Mouse (Mus musculus) neural tube, embryonic 10.5 days (tissue): ENCODE measurements around the gene Adamts16.

Source experiments
- DNase-seq: peaks from one replicate; pipeline ENCODE4 v3.0.0-alpha.2; 2017; ENCODE audit warnings: low spot score; ENCODE audit errors: extremely low spot score

The Adamts16 gene

DNA sequence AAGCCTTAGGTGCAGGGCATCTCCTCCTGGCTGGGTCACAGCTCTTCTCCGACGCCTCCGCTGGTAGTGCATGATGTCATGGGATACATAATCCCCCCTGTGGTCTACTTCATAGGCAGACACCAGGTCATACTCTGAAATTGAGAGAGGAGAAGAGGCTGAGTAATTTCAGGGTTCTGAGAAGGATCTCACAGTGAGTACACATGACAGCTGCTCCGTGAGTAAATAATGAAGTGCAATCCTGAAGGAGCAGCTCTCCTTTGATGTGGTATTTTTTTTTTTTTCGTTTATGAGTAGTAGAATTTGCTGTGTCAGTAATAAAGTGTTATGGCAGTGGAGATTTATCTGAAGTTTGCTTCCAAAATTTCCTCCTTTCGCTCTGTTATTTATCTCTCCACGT is 5.4 kb downstream of the Adamts16 start:
- DNase-seq = no peak

GRCm38 (mm10) chr13:70832593-70833138 is 8.9 kb downstream of the Adamts16 start:
- no peak for DNase-seq

DNA sequence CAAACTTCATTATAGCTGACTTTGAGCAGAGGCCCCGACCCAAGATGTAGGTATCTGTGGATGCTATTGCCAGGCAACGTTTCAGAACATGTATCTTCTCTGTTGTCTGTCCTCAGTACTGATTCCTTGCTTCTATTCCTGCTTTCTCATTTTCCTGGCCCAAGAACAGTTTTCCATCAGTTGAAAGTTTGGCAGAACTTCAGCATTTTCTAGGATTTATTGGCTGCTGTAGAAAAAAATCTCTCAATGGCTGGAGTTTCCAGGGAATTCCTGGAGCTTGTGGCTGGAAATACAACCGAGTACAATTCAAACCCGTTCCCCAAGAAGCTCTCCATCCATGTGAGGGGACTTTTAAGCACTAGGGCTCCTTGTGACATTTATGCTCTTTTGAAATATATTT is 10.6 kb downstream of the Adamts16 start:
- no peak for DNase-seq

DNA sequence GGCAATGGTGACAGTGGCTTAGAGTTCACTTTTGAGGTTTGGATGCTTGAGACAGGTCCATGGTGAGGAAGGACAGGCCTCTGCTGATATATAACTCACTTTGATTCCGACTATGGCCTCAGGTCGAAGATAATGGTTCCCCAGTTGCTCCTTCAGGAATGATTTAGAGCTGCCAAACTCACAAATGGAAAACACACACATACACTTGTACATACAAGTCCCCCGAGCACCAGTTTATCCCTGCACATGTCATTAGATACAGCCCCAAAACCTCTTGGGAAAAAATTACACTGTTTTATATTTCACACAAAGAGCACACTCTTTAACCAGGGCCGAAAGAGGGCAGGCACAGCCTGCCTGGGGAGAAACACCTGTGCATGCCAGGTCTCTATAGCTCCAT is 14.1 kb downstream of the Adamts16 start:
- DNase-seq = no peak

GRCm38 (mm10) chr13:70825265-70825664 is 16.3 kb downstream of the Adamts16 start:
- no peak for DNase-seq

DNA sequence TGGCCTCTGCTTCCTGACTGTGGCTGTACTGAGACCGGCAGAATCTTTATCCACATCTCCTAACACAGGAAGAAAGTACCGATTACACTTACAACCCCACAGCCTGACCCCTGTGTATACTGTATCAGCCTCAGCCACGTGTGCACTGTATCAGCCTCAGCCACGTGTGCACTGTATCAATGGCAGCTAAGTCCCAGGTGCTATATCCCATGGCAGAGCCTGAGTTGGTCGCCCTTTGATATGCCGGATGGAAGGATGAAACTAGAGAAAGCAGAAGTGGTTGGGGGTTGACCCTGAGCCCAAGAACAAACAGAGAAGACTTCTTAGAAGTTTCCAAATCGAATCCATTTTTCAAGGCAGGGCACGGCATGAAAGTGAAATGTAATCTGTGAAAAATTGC is 17.9 kb downstream of the Adamts16 start:
- DNase-seq = no peak

DNA sequence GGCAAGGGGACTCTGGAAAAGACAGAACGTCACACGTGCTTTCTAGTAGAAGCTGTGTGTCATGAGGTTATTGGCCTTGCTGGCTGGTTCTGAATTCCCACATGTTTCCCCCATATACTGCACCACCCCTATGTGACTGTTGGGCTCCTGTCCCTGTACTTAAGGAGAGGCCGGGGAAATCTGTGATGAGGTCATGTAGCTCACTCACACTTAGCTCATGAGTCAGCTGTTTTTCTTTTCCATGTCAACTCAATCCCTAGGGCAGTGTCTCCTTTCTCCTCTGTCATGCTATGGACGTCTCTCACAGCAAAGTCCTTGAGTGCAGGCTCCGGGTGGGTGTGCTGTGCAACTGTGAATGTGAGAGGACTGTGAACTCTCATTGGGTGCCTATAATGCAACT is 22.6 kb downstream of the Adamts16 start:
- DNase-seq = no peak

- no peak for DNase-seq
These were observed 27.2 kb downstream of the Adamts16 start for GRCm38 (mm10) chr13:70814423-70814822.

- DNase-seq = no peak
These were observed 36.1 kb downstream of the Adamts16 start for GRCm38 (mm10) chr13:70805506-70805905.

- DNase-seq = no peak
These were observed 38.8 kb downstream of the Adamts16 start for GRCm38 (mm10) chr13:70802849-70803248.

DNA sequence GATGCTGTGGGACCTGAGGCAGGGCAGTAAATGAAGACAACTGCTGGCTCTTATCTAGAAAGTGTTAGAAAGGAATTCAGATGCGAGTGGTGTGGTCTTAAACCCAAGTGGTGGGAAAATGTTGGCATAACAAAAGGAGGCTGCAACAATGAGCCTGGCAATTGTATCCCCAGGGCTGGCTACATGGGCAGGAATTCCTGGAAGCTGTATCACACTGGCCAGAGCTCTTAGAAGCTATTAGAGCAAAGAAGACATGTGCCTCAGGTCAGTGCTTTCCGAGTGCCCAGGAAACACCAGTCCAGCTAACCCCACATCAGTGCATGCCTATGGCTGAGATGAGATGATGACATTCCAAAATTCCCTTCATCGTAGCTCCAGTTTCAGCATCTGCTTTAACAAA is 42.3 kb downstream of the Adamts16 start:
- DNase-seq = no peak

- DNase-seq = no peak
These were observed 43.2 kb downstream of the Adamts16 start for GRCm38 (mm10) chr13:70798396-70798795.

DNA sequence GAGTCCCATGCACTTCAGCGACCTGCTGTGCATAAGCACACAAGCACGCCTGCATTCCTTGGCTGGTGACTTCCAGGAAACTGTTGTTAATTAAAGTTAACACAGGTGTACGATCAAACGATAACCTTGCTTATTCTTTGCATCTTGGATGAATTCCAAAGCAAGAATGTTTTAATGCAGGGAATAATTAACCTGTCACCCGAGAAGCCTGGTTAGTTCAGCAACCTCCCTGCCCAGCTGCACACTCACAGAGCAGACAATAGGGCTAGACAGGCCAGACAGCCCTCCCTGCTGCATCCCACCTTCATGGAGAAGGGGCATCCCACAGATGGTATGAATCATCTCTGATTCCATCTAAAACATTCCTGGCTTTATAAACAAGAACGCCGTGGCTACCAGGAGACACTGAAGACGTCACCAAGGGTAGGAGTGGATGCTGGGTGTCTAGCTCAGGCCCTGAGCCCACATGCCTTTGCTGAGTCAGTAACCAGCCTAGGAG is 47.5 kb downstream of the Adamts16 start:
- no peak for DNase-seq

- no peak for DNase-seq
These were observed 48.0 kb downstream of the Adamts16 start for GRCm38 (mm10) chr13:70793660-70794059.

GRCm38 (mm10) chr13:70792950-70793349 is 48.7 kb downstream of the Adamts16 start:
- no peak for DNase-seq

GRCm38 (mm10) chr13:70789806-70790205 is 51.8 kb downstream of the Adamts16 start:
- no peak for DNase-seq

DNA sequence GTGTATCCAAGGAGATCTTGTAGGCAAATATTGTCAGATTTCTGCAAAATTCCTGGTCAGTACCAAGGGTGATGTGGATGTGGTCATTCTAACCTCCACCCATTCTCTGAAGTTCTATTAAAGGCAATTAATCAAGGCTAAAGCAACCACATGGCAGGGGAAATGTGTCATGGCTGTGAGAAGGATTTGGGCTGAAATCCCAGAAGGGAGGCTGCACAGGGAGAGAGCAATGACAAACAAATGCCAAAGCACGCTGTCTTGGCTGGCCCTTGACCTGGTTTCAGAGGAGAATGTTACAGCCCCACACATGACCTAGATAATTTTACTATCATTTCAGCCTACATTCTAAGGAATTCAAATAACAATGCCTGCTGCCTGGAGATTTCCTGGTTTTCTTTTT is 52.6 kb downstream of the Adamts16 start:
- DNase-seq = no peak

DNA sequence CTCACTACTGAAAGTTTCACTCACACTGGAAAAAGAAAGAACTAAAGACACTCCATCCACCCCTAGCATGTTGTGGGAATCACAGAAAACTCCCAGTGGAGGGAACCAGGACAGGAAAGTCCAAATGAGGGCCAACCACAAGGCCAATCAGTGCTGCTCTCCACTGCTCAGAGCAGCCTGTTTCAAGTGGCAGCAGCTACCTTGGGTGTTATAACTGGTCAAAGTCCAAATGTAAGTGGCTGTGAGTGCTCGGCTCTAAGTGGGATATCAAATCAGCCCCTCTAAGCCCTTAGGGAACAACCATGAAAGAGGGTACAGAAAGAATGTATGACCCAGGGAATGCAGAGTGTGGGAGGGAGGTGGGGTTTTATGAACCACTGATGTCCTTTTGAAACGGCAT is 56.5 kb downstream of the Adamts16 start:
- no peak for DNase-seq

DNA sequence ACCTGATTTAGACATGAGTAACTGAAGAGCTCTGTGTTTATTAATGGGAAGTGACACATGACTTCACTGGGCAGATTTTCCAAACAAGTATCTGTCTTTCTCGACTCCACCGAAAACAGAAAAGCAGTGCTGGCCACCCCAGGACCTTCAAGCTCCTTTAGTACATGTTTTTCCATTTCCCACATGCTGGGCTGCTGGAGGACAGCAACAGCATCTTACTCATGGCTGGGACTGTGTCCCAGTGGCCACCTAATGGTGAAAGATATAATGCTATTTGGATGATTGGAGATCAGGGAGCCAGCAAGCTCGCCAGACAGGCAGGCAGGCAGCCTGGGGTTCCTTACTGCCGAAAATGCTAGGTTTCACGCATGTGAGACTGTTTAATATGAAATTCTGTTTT is 57.5 kb downstream of the Adamts16 start:
- DNase-seq = no peak

- no peak for DNase-seq
These were observed 61.8 kb downstream of the Adamts16 start for GRCm38 (mm10) chr13:70779781-70780180.

GRCm38 (mm10) chr13:70778872-70779554 is 62.6 kb downstream of the Adamts16 start:
- peak; percentile 34 for DNase-seq

GRCm38 (mm10) chr13:70771100-70771499 is 70.5 kb downstream of the Adamts16 start:
- no peak for DNase-seq

GRCm38 (mm10) chr13:70769156-70769555 is 72.5 kb downstream of the Adamts16 start:
- DNase-seq = no peak
